Mouse (Mus musculus) ES-Bruce4 (cell line): ENCODE measurements at regions not wholly inside any gene's neighbourhood (a gene's known extent, or its start where the extent isn't known, plus 50 kb on each side); places are given as distances from the start of the nearest gene placed in this dataset.
A peak's percentile ranks its signal among the peaks of the same experiment; 100 is the strongest.

Experiments
- H3K27ac ChIP-seq: 2 replicates; pipeline ENCODE4 v1.5.1; 2012; ENCODE audit warnings: low read length, inconsistent platforms; ENCODE audit not compliant: insufficient read depth
- H3K27me3 ChIP-seq: 2 replicates; pipeline ENCODE4 v1.6.1; 2012; ENCODE audit warnings: mild to moderate bottlenecking, low read length, inconsistent platforms; ENCODE audit not compliant: control insufficient read depth, poor library complexity, insufficient read depth, severe bottlenecking
- H3K36me3 ChIP-seq: 2 replicates; pipeline ENCODE4 v1.6.1; 2012; ENCODE audit warnings: inconsistent platforms, mild to moderate bottlenecking, low read length, moderate library complexity; ENCODE audit not compliant: control insufficient read depth, poor library complexity, insufficient read depth, severe bottlenecking
- H3K4me1 ChIP-seq: one replicate; pipeline ENCODE4 v1.8.1; 2011; ENCODE audit warnings: low read length; ENCODE audit not compliant: control insufficient read depth, insufficient read depth
- H3K4me3 ChIP-seq: 2 replicates; pipeline ENCODE4 v1.5.1; 2011; ENCODE audit warnings: low read depth, mild to moderate bottlenecking, low read length
- H3K9ac ChIP-seq: 2 replicates; pipeline ENCODE4 v1.6.1; 2012; ENCODE audit warnings: low read depth, mild to moderate bottlenecking, inconsistent platforms; ENCODE audit not compliant: poor library complexity, severe bottlenecking
- H3K9me3 ChIP-seq: replicated peaks from 2 replicates; pipeline ENCODE4 v1.6.1; 2012; ENCODE audit warnings: mild to moderate bottlenecking, low read length, inconsistent platforms; ENCODE audit not compliant: control insufficient read depth, poor library complexity, insufficient read depth, severe bottlenecking
- CTCF ChIP-seq: IDR thresholded peaks from one replicate; pipeline ENCODE4 v1.8.1; 2011; ENCODE audit warnings: low read depth, low read length
- EP300 ChIP-seq: IDR thresholded peaks from 2 replicates; pipeline ENCODE4 v1.6.1; 2011; ENCODE audit warnings: low read depth, low read length; ENCODE audit not compliant: insufficient read depth
- POLR2A ChIP-seq: IDR thresholded peaks from one replicate; pipeline ENCODE4 v1.8.1; 2011; ENCODE audit warnings: low read length; ENCODE audit not compliant: insufficient read depth

DNA sequence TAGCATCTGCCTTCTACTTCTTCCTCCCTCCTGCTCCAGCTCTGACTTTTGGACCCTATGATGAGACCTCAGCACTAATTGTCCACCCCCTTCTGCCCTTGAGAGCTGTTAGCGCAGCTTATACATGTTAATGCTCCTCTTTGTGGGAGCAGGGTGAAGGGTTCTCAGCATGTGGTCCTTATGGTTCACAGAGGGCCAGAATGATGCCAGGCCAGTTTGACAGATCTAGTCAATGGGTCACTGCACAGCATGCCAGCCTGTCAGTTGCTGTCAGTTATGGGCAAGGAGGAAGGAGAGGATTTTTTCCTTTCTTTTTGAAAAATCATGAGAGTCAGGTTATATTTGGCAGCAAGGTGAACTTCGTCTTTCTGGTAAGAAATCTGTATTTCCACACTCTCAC, 68.4 kb downstream of the 4931417E11Rik start:
- TF ChIP-seq CTCF (no peak), EP300 (no peak), POLR2A (no peak)
- Histone ChIP-seq H3K9me3 (no peaks in the 10 kb centered on the region), H3K9ac (no peak overlapping the region), H3K4me3 (no peak overlapping the region), H3K36me3 (no peaks in the 10 kb centered on the region), H3K27me3 (no peaks in the 10 kb centered on the region), H3K4me1 (no peaks in the 10 kb centered on the region), H3K27ac (no peak overlapping the region)

GRCm38 (mm10) chr6:73389301-73389700, 80.2 kb downstream of the 4931417E11Rik start:
- H3K4me1 ChIP-seq: no peaks in the 10 kb centered on the region
- H3K9me3 ChIP-seq: no peaks in the 10 kb centered on the region
- no peak overlapping the region for H3K27ac ChIP-seq
- H3K4me3 ChIP-seq: no peak overlapping the region
- H3K36me3 ChIP-seq: no peaks in the 10 kb centered on the region
- H3K9ac ChIP-seq: no peak overlapping the region
- TF ChIP-seq CTCF: no peak
- H3K27me3 ChIP-seq: no peaks in the 10 kb centered on the region

DNA sequence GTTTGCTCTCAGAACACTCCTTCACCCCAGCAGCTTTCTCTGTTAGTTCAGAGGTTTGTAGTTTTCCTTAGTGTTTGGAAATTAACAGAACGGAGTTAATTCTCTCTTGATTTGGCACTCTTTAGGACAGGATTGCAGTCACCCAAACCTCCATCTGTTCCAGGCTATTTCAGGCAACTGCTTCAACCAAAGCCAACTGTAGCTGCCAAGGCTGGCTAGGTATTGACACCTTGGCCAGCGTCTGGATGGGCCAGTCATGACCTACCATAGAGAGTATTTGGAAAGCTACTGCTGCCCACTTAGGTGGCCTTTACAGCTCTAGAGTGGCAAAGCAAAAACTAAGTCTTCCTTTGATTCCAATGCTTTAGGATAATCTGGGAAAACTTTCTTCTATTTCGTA, 83.2 kb downstream of the 4931417E11Rik start:
- no peaks in the 10 kb centered on the region for H3K9me3 ChIP-seq
- H3K36me3 ChIP-seq: no peaks in the 10 kb centered on the region

DNA sequence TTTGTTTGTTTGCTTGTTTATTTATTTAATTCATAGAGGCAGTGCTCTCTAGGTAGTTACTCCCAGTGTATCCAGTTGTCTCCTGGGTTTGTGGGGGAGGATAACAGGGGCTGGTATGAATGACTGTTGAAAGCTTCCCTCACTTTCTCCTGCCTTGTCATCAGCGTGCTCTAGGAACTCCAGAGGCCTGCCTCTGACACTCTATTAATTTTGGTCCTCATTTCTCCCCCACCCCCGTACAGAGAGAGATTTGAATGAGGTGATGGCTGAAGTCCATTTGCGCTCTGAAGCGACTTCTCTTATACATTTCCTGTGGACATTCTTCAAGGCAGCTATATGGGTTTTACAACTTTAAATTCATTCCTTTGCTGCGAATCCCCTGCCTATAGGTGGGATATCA, 89.6 kb downstream of the 4931417E11Rik start:
- Histone ChIP-seq H3K4me1 (no peaks in the 10 kb centered on the region), H3K9ac (no peak overlapping the region), H3K4me3 (no peak overlapping the region), H3K27me3 (no peaks in the 10 kb centered on the region), H3K27ac (no peak overlapping the region), H3K36me3 (no peaks in the 10 kb centered on the region), H3K9me3 (no peaks in the 10 kb centered on the region)
- no peak for TF ChIP-seq CTCF
- TF ChIP-seq EP300: no peak
- TF ChIP-seq POLR2A: no peak

More for the DNA sequence above, 83.2 kb downstream of the 4931417E11Rik start:
- Histone ChIP-seq H3K27me3 (no peaks in the 10 kb centered on the region), H3K27ac (no peak overlapping the region), H3K9ac (no peak overlapping the region), H3K4me3 (no peak overlapping the region), H3K4me1 (no peaks in the 10 kb centered on the region)
- TF ChIP-seq POLR2A (no peak), EP300 (no peak), CTCF (no peak)

DNA sequence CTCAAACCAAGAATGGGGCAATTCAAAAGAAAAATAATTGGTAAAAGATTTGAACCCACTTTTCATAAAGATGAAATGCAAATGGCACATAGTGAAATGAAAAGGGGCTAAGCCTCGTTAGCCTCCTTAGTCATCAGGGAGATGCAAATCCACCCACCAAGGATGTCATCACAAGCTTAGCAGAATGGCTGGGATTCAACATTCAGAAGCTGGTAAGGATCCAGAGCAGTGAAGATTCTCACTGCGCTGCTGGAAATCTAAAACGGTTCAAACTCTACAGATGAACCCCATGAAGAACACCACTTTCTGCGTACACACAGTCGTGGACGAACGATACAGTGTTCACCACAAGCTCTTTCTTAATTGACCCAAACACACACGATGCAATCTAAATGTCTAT, 91.6 kb downstream of the 4931417E11Rik start:
- H3K9me3 ChIP-seq: no peaks in the 10 kb centered on the region
- H3K27me3 ChIP-seq: no peaks in the 10 kb centered on the region
- no peak overlapping the region for H3K4me3 ChIP-seq
- no peaks in the 10 kb centered on the region for H3K36me3 ChIP-seq
- no peaks in the 10 kb centered on the region for H3K4me1 ChIP-seq
- no peak for TF ChIP-seq EP300
- TF ChIP-seq CTCF: no peak
- no peak for TF ChIP-seq POLR2A
- no peak overlapping the region for H3K9ac ChIP-seq
- H3K27ac ChIP-seq: no peak overlapping the region

DNA sequence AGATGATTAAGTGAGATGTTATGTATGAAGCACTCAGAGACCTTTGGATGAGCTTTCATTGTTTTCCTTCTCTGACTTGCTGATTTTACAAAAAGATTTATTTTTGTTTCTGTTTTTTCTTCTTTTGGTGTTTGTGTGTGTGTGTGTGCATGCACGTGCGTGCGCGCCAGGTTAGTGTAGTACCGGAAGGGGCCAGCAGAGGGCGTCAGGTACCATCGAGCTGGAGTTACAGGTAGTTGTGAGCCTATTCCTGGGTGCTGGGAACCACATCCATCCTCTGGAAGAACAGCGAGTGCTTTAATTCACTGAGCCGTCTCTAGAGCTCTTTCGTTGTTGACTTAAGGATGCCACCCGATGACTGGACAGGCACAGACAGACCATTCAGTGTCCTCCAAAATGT, 93.2 kb downstream of the 4931417E11Rik start:
- peak; percentile 48 for TF ChIP-seq CTCF
- TF ChIP-seq EP300: no peak
- TF ChIP-seq POLR2A: no peak
- H3K4me3 ChIP-seq: no peak overlapping the region

More for the DNA sequence above, 93.2 kb downstream of the 4931417E11Rik start:
- Histone ChIP-seq H3K9me3 (no peaks in the 10 kb centered on the region), H3K36me3 (no peaks in the 10 kb centered on the region), H3K9ac (no peak overlapping the region), H3K27ac (no peak overlapping the region), H3K4me1 (no peaks in the 10 kb centered on the region), H3K27me3 (no peaks in the 10 kb centered on the region)
